Mouse (Mus musculus) G1E (cell line): ENCODE data around the gene Ltb4r1. TPM values are rescaled to one million over a fixed set of nuclear protein-coding genes. Genes with fewer than 3 reads are reported as not detected.
A peak's percentile ranks its signal among the peaks of the same experiment; 100 is the strongest.

ENCODE experiments used
- ATAC-seq: 2 replicates; pipeline ENCODE4 v1.8.0; 2016; ENCODE audit warnings: mild to moderate bottlenecking; ENCODE audit not compliant: insufficient number of reproducible peaks, poor library complexity, low FRiP score, severe bottlenecking; ENCODE audit errors: extremely low read depth
- DNase-seq: peaks from one replicate; pipeline ENCODE4 v3.0.0; 2012; ENCODE audit warnings: low spot score
- H3K27me3 ChIP-seq: 2 replicates; pipeline ENCODE4 v1.6.1; 2012; ENCODE audit warnings: mild to moderate bottlenecking, low read length, inconsistent platforms; ENCODE audit not compliant: insufficient read depth
- H3K36me3 ChIP-seq: replicated peaks from 2 replicates; pipeline ENCODE3; 2012; ENCODE audit warnings: mild to moderate bottlenecking, inconsistent platforms
- H3K4me1 ChIP-seq: 2 replicates; pipeline ENCODE4 v1.6.1; 2012; ENCODE audit warnings: low read depth, low read length, inconsistent platforms, mixed read lengths; ENCODE audit not compliant: insufficient read depth
- H3K4me3 ChIP-seq: 2 replicates; pipeline ENCODE4 v1.5.1; 2012; ENCODE audit warnings: low read depth, mild to moderate bottlenecking, inconsistent platforms, low read length, moderate library complexity, mixed read lengths
- H3K9me3 ChIP-seq: replicated peaks from 2 replicates; pipeline ENCODE4 v1.6.1; 2012; ENCODE audit warnings: inconsistent platforms
- CTCF ChIP-seq: IDR thresholded peaks from 2 replicates; pipeline ENCODE4 v1.5.1; 2012; ENCODE audit warnings: low read depth, low read length, inconsistent platforms, mixed read lengths
- GATA1 ChIP-seq: IDR thresholded peaks from 2 replicates; pipeline ENCODE4 v1.6.1; 2012; ENCODE audit warnings: borderline replicate concordance, low read length, inconsistent platforms, mixed read lengths
- GATA2 ChIP-seq: IDR thresholded peaks from 2 replicates; pipeline ENCODE4 v1.6.1; 2012; ENCODE audit warnings: low read depth, low read length, inconsistent platforms, borderline replicate concordance
- POLR2AphosphoS5 ChIP-seq: IDR thresholded peaks from 2 replicates; pipeline ENCODE4 v1.6.1; 2012; ENCODE audit warnings: low read depth, low read length, inconsistent platforms; ENCODE audit not compliant: insufficient replicate concordance
- TAL1 ChIP-seq: conservative IDR thresholded peaks from 2 replicates; pipeline ENCODE4 v1.6.1; 2012; ENCODE audit warnings: low read depth, low read length, inconsistent platforms, mixed read lengths
- polyA plus RNA-seq: library from polyadenylated mRNA; stranded (reverse); fragments of >175 nt; gene quantifications from 2 replicates; pipeline ENCODE4 v1.2.3, GENCODE M21; 2012
- total RNA-seq, 2 experiments: library from RNA; stranded (forward) in 1 of 2; stranded (reverse) in 1 of 2; fragments of 200-1000 nt in 1 of 2; fragments of >200 nt in 1 of 2; fragmentation: Nextera tagmentation in 1 of 2; gene quantifications; 2 replicates each; pipeline ENCODE4 v1.2.3; 2014 to 2017

The Ltb4r1 gene
- total and polyA plus RNA-seq, 3 experiments: 0.11 to 1.0 TPM; not detected in 1

- TF ChIP-seq CTCF (no peak), TAL1 (peak; percentile 63)
- ATAC-seq (peak; percentile 85), DNase-seq (peak; percentile 77)
- Histone ChIP-seq H3K4me1 (peaks cover 90% of the 10 kb centered on the region), H3K4me3 (peak overlapping the region; percentile 61; the same call in 1 of the 2 replicates), H3K27me3 (peaks cover 24% of the 10 kb centered on the region), H3K36me3 (no peaks in the 10 kb centered on the region), H3K9me3 (peaks cover 7% of the 10 kb centered on the region)
Observed at GRCm38 (mm10) chr14:55769087-55769703, 3.4 kb downstream of the Ltb4r1 start.

GRCm38 (mm10) chr14:55776711-55777110, 10.9 kb downstream of the Ltb4r1 start:
- H3K36me3 ChIP-seq: no peaks in the 10 kb centered on the region
- peaks cover 65% of the 10 kb centered on the region for H3K4me1 ChIP-seq
- no peak overlapping the region for H3K4me3 ChIP-seq
- no peaks in the 10 kb centered on the region for H3K9me3 ChIP-seq
- ATAC-seq: no peak
- H3K27me3 ChIP-seq: peaks cover 87% of the 10 kb centered on the region
- TF ChIP-seq TAL1: no peak
- no peak for TF ChIP-seq GATA2
- TF ChIP-seq POLR2AphosphoS5: no peak
- no peak for TF ChIP-seq CTCF
- no peak for TF ChIP-seq GATA1
- DNase-seq: no peak

- Histone ChIP-seq H3K4me1 (peaks cover 61% of the 10 kb centered on the region), H3K4me3 (no peak overlapping the region), H3K9me3 (no peaks in the 10 kb centered on the region), H3K27me3 (peaks cover 85% of the 10 kb centered on the region), H3K36me3 (no peaks in the 10 kb centered on the region)
- DNase-seq (no peak), ATAC-seq (no peak)
- TF ChIP-seq TAL1 (no peak), POLR2AphosphoS5 (no peak), GATA1 (no peak)
Observed at GRCm38 (mm10) chr14:55777176-55777575, 11.4 kb downstream of the Ltb4r1 start.

- ATAC-seq: no peak
Observed at GRCm38 (mm10) chr14:55777806-55778205, 12.0 kb downstream of the Ltb4r1 start.

GRCm38 (mm10) chr14:55778686-55779085, 12.9 kb downstream of the Ltb4r1 start:
- DNase-seq: no peak
- ATAC-seq: no peak
- no peak overlapping the region for H3K4me3 ChIP-seq
- no peaks in the 10 kb centered on the region for H3K9me3 ChIP-seq
- peaks cover 49% of the 10 kb centered on the region for H3K4me1 ChIP-seq
- TF ChIP-seq GATA1 (no peak), POLR2AphosphoS5 (no peak), CTCF (no peak), GATA2 (no peak), TAL1 (no peak)
- H3K27me3 ChIP-seq: peaks cover 87% of the 10 kb centered on the region
- H3K36me3 ChIP-seq: no peaks in the 10 kb centered on the region

More at GRCm38 (mm10) chr14:55777806-55778205, 12.0 kb downstream of the Ltb4r1 start:
- no peaks in the 10 kb centered on the region for H3K9me3 ChIP-seq
- TF ChIP-seq CTCF: no peak
- TF ChIP-seq POLR2AphosphoS5: no peak
- TF ChIP-seq GATA1: no peak
- TF ChIP-seq GATA2: no peak
- no peak for TF ChIP-seq TAL1
- no peaks in the 10 kb centered on the region for H3K36me3 ChIP-seq
- H3K27me3 ChIP-seq: peaks cover 85% of the 10 kb centered on the region
- H3K4me3 ChIP-seq: no peak overlapping the region
- H3K4me1 ChIP-seq: peaks cover 56% of the 10 kb centered on the region
- DNase-seq: no peak

- H3K36me3 ChIP-seq: no peaks in the 10 kb centered on the region
- no peak for DNase-seq
- ATAC-seq: no peak
- H3K4me1 ChIP-seq: peaks cover 41% of the 10 kb centered on the region
- no peaks in the 10 kb centered on the region for H3K9me3 ChIP-seq
- no peak overlapping the region for H3K4me3 ChIP-seq
- H3K27me3 ChIP-seq: peaks cover 87% of the 10 kb centered on the region
- TF ChIP-seq GATA2 (no peak), POLR2AphosphoS5 (no peak), TAL1 (no peak), CTCF (no peak)
Observed at GRCm38 (mm10) chr14:55779656-55780055, 13.9 kb downstream of the Ltb4r1 start.

- Histone ChIP-seq H3K4me3 (no peak overlapping the region), H3K9me3 (no peaks in the 10 kb centered on the region), H3K36me3 (no peaks in the 10 kb centered on the region), H3K27me3 (peaks cover 89% of the 10 kb centered on the region), H3K4me1 (peaks cover 46% of the 10 kb centered on the region)
- DNase-seq: no peak
- no peak for ATAC-seq
- TF ChIP-seq POLR2AphosphoS5 (no peak), TAL1 (no peak), CTCF (no peak), GATA2 (no peak), GATA1 (no peak)
Observed at GRCm38 (mm10) chr14:55780736-55781135, 15.0 kb downstream of the Ltb4r1 start.
